Mouse (Mus musculus) central nervous system, embryonic 18 days (tissue): ENCODE results near the gene Smc3. TPM values are rescaled to one million over a fixed set of nuclear protein-coding genes. Genes with fewer than 3 reads are reported as not detected.

Experiments
- polyA plus RNA-seq: library from polyadenylated mRNA; depleted of rRNA; stranded (reverse); fragments of >200 nt; gene quantifications from 2 replicates; pipeline ENCODE4 v1.2.3, GENCODE M21; 2012; rRNA removed

The Smc3 gene
- polyA plus RNA-seq = 34.1 and 35.6 TPM in 2 replicates

GRCm38 (mm10) chr19:53599757-53600539, at the start of gene Smc3:
TSS of gene Smc3 (plus strand) at chr19:53600398.

GRCm38 (mm10) chr19:53588968-53589367, 11.2 kb upstream of the Smc3 start, which contains the start of gene Nutf2-ps1:
TSS of gene Nutf2-ps1 (minus strand) at chr19:53589068.

GRCm38 (mm10) chr19:53676718-53677634, 76.8 kb downstream of the Smc3 start, which contains the start of gene Rbm20:
TSS of gene Rbm20 (plus strand) at chr19:53677306.

Other genes with a start within 250 kb of the Smc3 start
- gene Gm10197, start 228.6 kb upstream of the Smc3 start, polyA plus RNA-seq = not detected in 2 replicates
- gene Smndc1, start 209.8 kb upstream of the Smc3 start, polyA plus RNA-seq = 23.1 and 23.4 TPM in 2 replicates
- 3.8 and 4.3 TPM in 2 replicates for gene Dusp5, start 71.3 kb upstream of the Smc3 start, polyA plus RNA-seq
- 30.1 and 31.3 TPM in 2 replicates for gene Nutf2-ps1, start 11.3 kb upstream of the Smc3 start, polyA plus RNA-seq
- 2.3 and 2.4 TPM in 2 replicates for gene Rbm20, start 76.9 kb downstream of the Smc3 start, polyA plus RNA-seq